Mouse (Mus musculus): ENCODE data around the gene Kat6b.

- TF ChIP-seq USF1 (IDR thresholded peaks at IDR 0.05; ENCODE audit: low read depth), result no peak
- no peak for TF ChIP-seq POLR2A (IDR thresholded peaks at IDR 0.05; ENCODE audit: insufficient read length, low read depth)
- TF ChIP-seq TCF12 (IDR thresholded peaks at IDR 0.05; ENCODE audit: insufficient read depth, poor library complexity, severe bottlenecking), result no peak
- peak in 2 of 3 experiments; percentile 37 to 81 for TF ChIP-seq MYOG (IDR thresholded peaks at IDR 0.05; ENCODE audit: control insufficient read depth in 1 of 3, insufficient read depth in 1 of 3, insufficient read length in 2 of 3, low read depth in 2 of 3)
- TF ChIP-seq MYOD1 (IDR thresholded peaks at IDR 0.05; ENCODE audit: control insufficient read depth in 1 of 3, insufficient read length in 2 of 3, low read depth in 2 of 3), result peak in 2 of 3 experiments; percentile 46 to 83
- no peak for TF ChIP-seq CEBPB (IDR thresholded peaks at IDR 0.05; ENCODE audit: insufficient read depth, poor library complexity, severe bottlenecking)
- TF ChIP-seq MAX (IDR thresholded peaks at IDR 0.05; ENCODE audit: low read depth), result no peak
- no peak for TF ChIP-seq TCF3 (IDR thresholded peaks at IDR 0.05; ENCODE audit: insufficient read length, low read depth)
- TF ChIP-seq SRF (IDR thresholded peaks at IDR 0.05; ENCODE audit: control insufficient read depth, insufficient read length, low read depth), result no peak
Measured at GRCm38 (mm10) chr14:21581198-21581597, 100.0 kb downstream of the Kat6b start.

All from myocyte (in vitro differentiated cells).